Mouse (Mus musculus) cerebellum, adult 2 months (tissue): ENCODE measurements around the gene Rnaset2b.
"Not testable (repeated sequence)": the region's sequence is repeated elsewhere in the genome, so short reads cannot be mapped to it uniquely, and the experiment has no call there.

Experiments
- CTCF ChIP-seq: fragments of 200-500 bp; IDR thresholded peaks from 2 replicates; pipeline ENCODE4 v1.5.1; 2011; ENCODE audit warnings: low read depth, mild to moderate bottlenecking, control low read depth, low read length, moderate library complexity, borderline replicate concordance; ENCODE audit not compliant: insufficient read depth
- POLR2A ChIP-seq: fragments of 200-500 bp; IDR thresholded peaks from 2 replicates; pipeline ENCODE4 v1.6.1; 2011; ENCODE audit warnings: low read length, control low read depth, borderline replicate concordance; ENCODE audit not compliant: insufficient read depth

- not testable (repeated sequence) for TF ChIP-seq CTCF, POLR2A
Measured at GRCm38 (mm10) chr17:6960776-6961175, 9.7 kb upstream of the Rnaset2b start, which contains the start of gene Tagap1.
